In genomic region chr2:57181350-57181691, GRCm38 (mm10) we compare ENCODE assay signal across 8 mouse cellular contexts. TPM values are rescaled to one million over a fixed set of nuclear protein-coding genes. Genes with fewer than 3 reads are reported as not detected.
DNase-seq lines count a peak whose midpoint lies in the region; ATAC-seq and TF ChIP-seq lines count a peak whose summit lies in the region.

No protein-coding gene starts in this region.

- no peak for TF ChIP-seq CTCF in gastrocnemius, adult 2 months (IDR thresholded peaks at IDR 0.05)
- TF ChIP-seq CTCF in liver, postnatal 0 days (IDR thresholded peaks at IDR 0.05; ENCODE audit: low read depth), result no peak

- no peak for DNase-seq in gastrocnemius, adult 2 months
- DNase-seq in gastrocnemius, postnatal 14 days, result no peak
- no peak for DNase-seq in liver, postnatal 0 days
- DNase-seq in left cerebral cortex, postnatal 36 days (ENCODE audit: low spot score in 2 of 2), result no peak
- no peak for DNase-seq in gastrocnemius, postnatal 4 days (ENCODE audit: low spot score in 2 of 2)

- intact Hi-C loops in gastrocnemius, adult 2 months (cut with DNase I), result no loop called here
- intact Hi-C loops in gastrocnemius, postnatal 14 days (cut with DNase I; ENCODE audit: low total_unique reads), result no loop called here
- intact Hi-C loops in left cerebral cortex, postnatal 36 days (cut with DNase I), result loop anchor here (5.0 kb wide), 2 partner anchors 64 to 1064 kb away; no protein-coding TSS in a partner anchor

- 15% methylated on average over 4 of the region's 4 CpGs for WGBS in forebrain, embryonic 15.5 days
- 14% methylated on average over 4 of the region's 4 CpGs for WGBS in liver, postnatal 0 days (ENCODE audit: insufficient replicate concordance)

- H3K27ac ChIP-seq in gastrocnemius, adult 2 months, result peak overlapping the region; percentile 90
- H3K27ac ChIP-seq in forebrain, embryonic 15.5 days (replicated peaks), result peak overlapping the region; percentile 94
- peak overlapping the region; percentile 80 for H3K27ac ChIP-seq in liver, postnatal 0 days (ENCODE audit: low read depth)

- H3K27me3 ChIP-seq in forebrain, embryonic 15.5 days, result no peaks in the 10 kb centered on the region
- no peaks in the 10 kb centered on the region for H3K27me3 ChIP-seq in liver, postnatal 0 days (ENCODE audit: insufficient read depth, low read length)

- TF ChIP-seq EP300 in liver, postnatal 0 days (IDR thresholded peaks at IDR 0.05; ENCODE audit: low read depth), result no peak

- peak overlapping the region; percentile 61 for H3K9ac ChIP-seq in forebrain, embryonic 15.5 days (replicated peaks)
- peak overlapping the region; percentile 55 for H3K9ac ChIP-seq in liver, postnatal 0 days (replicated peaks)

- peak overlapping the region; percentile 81 for H3K4me3 ChIP-seq in gastrocnemius, adult 2 months
- peak overlapping the region; percentile 90 for H3K4me3 ChIP-seq in forebrain, embryonic 15.5 days
- peak overlapping the region; percentile 70 for H3K4me3 ChIP-seq in liver, postnatal 0 days (ENCODE audit: low read depth, low read length)

- ATAC-seq in CD4-positive, CD25-positive, alpha-beta regulatory T cell, adult 4 months, result peak; percentile 60
- no peak for ATAC-seq in forebrain, embryonic 15.5 days (replicated peaks)
- peak; percentile 6; the same call in 1 of the 2 replicates for ATAC-seq in liver, postnatal 0 days
- no peak; the same call in 1 of the 2 replicates for ATAC-seq in granulocyte monocyte progenitor cell, adult 5-6 weeks (replicated peaks; ENCODE audit: poor library complexity, severe bottlenecking)

- peaks cover 8% of the 10 kb centered on the region; the same call in 1 of the 2 replicates for H3K4me1 ChIP-seq in forebrain, embryonic 15.5 days
- no peaks in the 10 kb centered on the region for H3K4me1 ChIP-seq in liver, postnatal 0 days (ENCODE audit: insufficient read depth)

- peak overlapping the region; percentile 51 for H3K4me2 ChIP-seq in forebrain, embryonic 15.5 days (replicated peaks)
- H3K4me2 ChIP-seq in liver, postnatal 0 days (ENCODE audit: low read depth, low read length), result peak overlapping the region; percentile 74

- no peaks in the 10 kb centered on the region for H3K9me3 ChIP-seq in forebrain, embryonic 15.5 days
- H3K9me3 ChIP-seq in liver, postnatal 0 days (ENCODE audit: low read length), result no peaks in the 10 kb centered on the region

- no peaks in the 10 kb centered on the region for H3K36me3 ChIP-seq in forebrain, embryonic 15.5 days
- no peaks in the 10 kb centered on the region for H3K36me3 ChIP-seq in liver, postnatal 0 days (replicated peaks; ENCODE audit: insufficient read depth, low read length)

RNA-seq across cellular contexts. Expression of gene Gpd2, which starts 56.1 kb away (rescaled TPM):
- 100 to 1,000 TPM; 155 to 233 TPM for total RNA-seq in gastrocnemius, adult 2 months (2021)
- total RNA-seq in gastrocnemius, postnatal 14 days (2021), result 100 to 1,000 TPM; 158 to 167 TPM
- 10 to 100 TPM; 17.5 TPM for polyA plus RNA-seq in CD4-positive, CD25-positive, alpha-beta regulatory T cell, adult 4 months (2017; shearing (Covaris generic))
- polyA plus RNA-seq in forebrain, embryonic 15.5 days (2015; fragmentation: Nextera tagmentation; extraction: Ambion mirVana), result 24.7 and 27.6 TPM in 2 replicates
- polyA plus RNA-seq in liver, postnatal 0 days (2015; fragmentation: Nextera tagmentation; extraction: Ambion mirVana), result 20.4 and 29.7 TPM in 2 replicates
- total RNA-seq in left cerebral cortex, postnatal 36 days (2021), result 100 to 1,000 TPM in 1 of 2 experiments, 10 to 100 TPM in 1; 85.8 to 105 TPM
- total RNA-seq in gastrocnemius, postnatal 4 days (2021), result 10 to 100 TPM; 43.6 to 57.0 TPM
- total RNA-seq in granulocyte monocyte progenitor cell, adult 5-6 weeks (2014; fragmentation: Nextera tagmentation), result 16.1 and 19.2 TPM in 2 replicates
- total RNA-seq in granulocyte monocyte progenitor cell, adult 5-6 weeks (2017), result 29.3 and 31.1 TPM in 2 replicates

RNA-seq across cellular contexts. Expression of gene Nr4a2, which starts 57.5 kb away (rescaled TPM):
- total RNA-seq in gastrocnemius, adult 2 months (2021), result 1 to 10 TPM in 1 of 2 experiments, under 1 TPM in 1; 0.94 to 3.4 TPM
- 1 to 10 TPM; 1.2 to 1.7 TPM for total RNA-seq in gastrocnemius, postnatal 14 days (2021)
- 1 to 10 TPM; 2.5 to 3.5 TPM for polyA plus RNA-seq in CD4-positive, CD25-positive, alpha-beta regulatory T cell, adult 4 months (2017; shearing (Covaris generic))
- polyA plus RNA-seq in forebrain, embryonic 15.5 days (2015; fragmentation: Nextera tagmentation; extraction: Ambion mirVana), result 22.2 and 31.9 TPM in 2 replicates
- polyA plus RNA-seq in liver, postnatal 0 days (2015; fragmentation: Nextera tagmentation; extraction: Ambion mirVana), result 0.18 and 0.27 TPM in 2 replicates
- 10 to 100 TPM; 48.2 to 52.8 TPM for total RNA-seq in left cerebral cortex, postnatal 36 days (2021)
- total RNA-seq in gastrocnemius, postnatal 4 days (2021), result 1 to 10 TPM; 4.7 to 5.1 TPM
- 4.5 and 4.9 TPM in 2 replicates for total RNA-seq in granulocyte monocyte progenitor cell, adult 5-6 weeks (2014; fragmentation: Nextera tagmentation)
- total RNA-seq in granulocyte monocyte progenitor cell, adult 5-6 weeks (2017), result 1.3 and 2.1 TPM in 2 replicates

Comparison
In these comparisons a context has a peak if more than half of its experiments do, and no peak if none do; other contexts are left out.
1. ATAC-seq: peak in CD4-positive, CD25-positive, alpha-beta regulatory T cell, adult 4 months (single experiment) and liver, postnatal 0 days (single experiment); none in forebrain, embryonic 15.5 days (single experiment) and granulocyte monocyte progenitor cell, adult 5-6 weeks (single experiment).
2. RNA of gene Nr4a2, which starts 57.5 kb away (total RNA-seq): 48.2 to 52.8 TPM in left cerebral cortex, postnatal 36 days; 4.7 to 5.1 TPM in gastrocnemius, postnatal 4 days, 1.3 to 4.9 TPM in granulocyte monocyte progenitor cell, adult 5-6 weeks, 0.94 to 3.4 TPM in gastrocnemius, adult 2 months and 1.2 to 1.7 TPM in gastrocnemius, postnatal 14 days; every median in the first group is over 4 times any median in the second.
3. Peak in every context shown above with its lines, with median percentiles within 50 percentile points of each other: H3K27ac ChIP-seq and H3K4me3 ChIP-seq.